Mouse (Mus musculus) embryonic facial prominence, embryonic 10.5 days (tissue): ENCODE data around the gene Tekt2. TPM values are rescaled to one million over a fixed set of nuclear protein-coding genes. Genes with fewer than 3 reads are reported as not detected.
A peak's percentile ranks its signal among the peaks of the same experiment; 100 is the strongest.

Experiments used
- DNase-seq: peaks from one replicate; pipeline ENCODE4 v3.0.0-alpha.2; 2017; ENCODE audit warnings: low spot score
- H3K27ac ChIP-seq: fragments of 300-500 bp; sonication (generic); replicated peaks from 2 replicates; pipeline ENCODE4 v1.5.1; 2016; ENCODE audit warnings: mild to moderate bottlenecking
- H3K27me3 ChIP-seq: fragments of 300-500 bp; sonication (generic); replicated peaks from 2 replicates; pipeline ENCODE4 v1.6.1; 2016; ENCODE audit warnings: low read depth, mild to moderate bottlenecking; ENCODE audit not compliant: poor library complexity, severe bottlenecking
- H3K36me3 ChIP-seq: fragments of 300-500 bp; sonication (generic); replicated peaks from 2 replicates; pipeline ENCODE4 v1.6.1; 2016; ENCODE audit warnings: mild to moderate bottlenecking, moderate library complexity
- H3K4me1 ChIP-seq: fragments of 300-500 bp; sonication (generic); 2 replicates; pipeline ENCODE4 v1.6.1; 2016
- H3K4me3 ChIP-seq: fragments of 300-500 bp; sonication (generic); 2 replicates; pipeline ENCODE4 v1.5.1; 2016; ENCODE audit warnings: mild to moderate bottlenecking, moderate library complexity
- H3K9me3 ChIP-seq: fragments of 300-500 bp; sonication (generic); 2 replicates; pipeline ENCODE4 v1.6.1; 2016; ENCODE audit warnings: mild to moderate bottlenecking
- WGBS: fragments of 180-500 bp; shearing (Covaris S2); methylation state at CpG from one replicate; pipeline ENCODE4 v1.1.7; 2016; 5-methylcytosine and 5-hydroxymethylcytosine counted together
- polyA plus RNA-seq: library from polyadenylated mRNA; unstranded; fragments of >200 nt; fragmentation: Nextera tagmentation; extraction: Ambion mirVana; gene quantifications from 2 replicates; pipeline ENCODE4 v1.2.1, GENCODE M21; 2016

The Tekt2 gene
- polyA plus RNA-seq = 1.4 TPM in 2 replicates

DNA sequence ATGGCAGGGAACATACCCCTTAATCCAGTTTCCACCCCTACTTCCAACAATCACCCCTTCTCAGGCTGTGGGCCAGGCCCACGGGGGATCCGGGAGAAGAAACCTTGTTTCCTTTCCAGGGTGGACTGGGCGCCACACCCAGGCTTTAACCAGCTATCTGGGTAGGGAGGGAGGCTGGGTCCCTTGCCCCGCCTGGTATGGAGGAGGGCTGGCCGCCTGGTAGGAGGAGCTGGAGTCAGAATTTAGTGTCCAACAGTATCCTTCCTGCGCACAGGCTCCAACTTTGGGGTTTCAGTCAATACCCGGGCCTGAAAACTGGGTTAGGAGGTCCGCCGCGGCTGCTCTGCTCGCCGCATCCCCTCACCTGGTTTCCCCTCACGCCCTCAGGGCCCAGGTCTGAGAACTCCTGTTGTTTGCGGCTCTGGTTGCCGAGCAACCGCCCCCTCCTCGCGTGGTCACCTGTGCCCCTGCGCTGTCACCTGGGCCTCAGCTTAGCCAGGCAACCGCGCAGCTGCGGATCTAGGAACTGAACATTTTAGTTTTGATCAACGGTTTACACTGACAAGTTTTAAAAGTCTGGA lies at the start of gene Tekt2:
Gene Tekt2, minus strand, starts transcription at position 408 of the 581 bp plus-strand sequence.
- H3K27ac ChIP-seq = no peak within 1 kb of the TSS
- peak; percentile 61 for DNase-seq
- H3K36me3 ChIP-seq = no peaks in the 10 kb centered on the region
- H3K4me3 ChIP-seq = peak within 1 kb of the TSS; percentile 35
- 7% methylated on average over 23 of the region's 23 CpGs for WGBS
- H3K9me3 ChIP-seq = no peaks in the 10 kb centered on the region
- H3K27me3 ChIP-seq = peaks cover 43% of the 10 kb centered on the region
- H3K4me1 ChIP-seq = peaks cover 26% of the 10 kb centered on the region

DNA sequence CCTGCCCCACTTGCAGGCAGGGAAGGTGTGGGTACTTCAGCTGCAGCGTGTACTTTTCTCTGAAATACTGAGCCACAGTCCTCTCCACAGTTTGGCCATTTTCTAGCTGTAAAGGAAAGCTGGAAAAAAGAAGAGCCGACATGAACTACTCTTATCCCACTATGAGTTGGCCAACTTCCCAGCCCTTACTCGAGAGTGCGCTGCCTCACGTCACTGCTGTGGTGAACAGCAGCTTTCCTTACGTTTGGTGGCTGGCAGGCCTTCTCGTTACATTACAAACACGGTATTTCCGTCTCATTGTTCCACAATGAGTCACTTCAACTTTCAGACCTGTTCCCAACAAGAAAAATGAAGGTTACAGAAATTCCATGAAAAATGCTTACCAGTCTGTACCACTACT lies 46.0 kb upstream of the Tekt2 start:
- Histone ChIP-seq H3K36me3 (peaks cover 35% of the 10 kb centered on the region), H3K4me1 (no peaks in the 10 kb centered on the region), H3K27ac (no peak overlapping the region), H3K4me3 (no peak overlapping the region), H3K9me3 (no peaks in the 10 kb centered on the region), H3K27me3 (no peaks in the 10 kb centered on the region)
- 89% methylated on average over 9 of the region's 9 CpGs for WGBS
- DNase-seq = no peak

DNA sequence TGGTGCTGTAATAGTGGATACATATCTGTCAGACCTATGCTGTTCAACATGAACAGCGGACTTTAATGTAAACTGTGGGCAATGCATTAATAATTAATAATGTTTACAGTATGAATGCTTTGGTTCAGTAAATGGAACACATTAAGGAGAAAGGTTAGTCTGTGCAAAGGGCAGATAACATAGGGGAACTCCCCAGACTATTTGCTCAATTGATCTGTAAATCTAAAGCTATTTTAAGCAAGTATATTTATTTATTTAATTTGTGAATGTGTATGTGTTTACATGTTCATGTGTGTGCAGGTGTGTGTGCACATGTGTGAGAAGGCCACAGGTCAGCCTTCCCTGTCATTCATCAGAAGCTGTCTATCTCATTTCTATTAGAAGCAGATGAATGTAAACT lies 34.6 kb upstream of the Tekt2 start:
- 96% methylated on average over 1 of the region's 1 CpGs for WGBS
- no peak overlapping the region for H3K27ac ChIP-seq
- DNase-seq = no peak
- peaks cover 72% of the 10 kb centered on the region for H3K36me3 ChIP-seq
- H3K9me3 ChIP-seq = no peaks in the 10 kb centered on the region
- H3K4me3 ChIP-seq = no peak overlapping the region
- no peaks in the 10 kb centered on the region for H3K27me3 ChIP-seq
- H3K4me1 ChIP-seq = no peaks in the 10 kb centered on the region

DNA sequence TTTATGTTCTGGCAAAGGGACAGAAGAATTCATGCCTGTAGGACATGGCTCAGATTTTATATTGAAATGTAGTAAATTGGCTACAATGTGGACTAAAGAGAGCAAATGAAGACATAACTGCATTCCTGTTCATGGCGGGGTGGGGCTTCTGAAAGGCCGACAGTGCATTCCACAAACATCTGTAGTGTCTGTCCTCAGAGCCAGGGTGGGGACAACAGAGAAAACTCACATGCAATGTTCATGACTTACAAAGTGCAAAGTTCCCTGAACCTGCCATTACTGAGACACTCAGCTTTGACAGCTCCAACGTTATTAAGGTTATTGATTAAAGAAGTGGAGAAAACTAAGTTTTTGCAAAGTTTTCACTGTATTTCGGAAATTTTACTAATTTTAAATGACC lies 18.0 kb upstream of the Tekt2 start:
- WGBS = 77% methylated on average over 4 of the region's 4 CpGs
- Histone ChIP-seq H3K4me1 (no peaks in the 10 kb centered on the region), H3K4me3 (no peak overlapping the region)

DNA sequence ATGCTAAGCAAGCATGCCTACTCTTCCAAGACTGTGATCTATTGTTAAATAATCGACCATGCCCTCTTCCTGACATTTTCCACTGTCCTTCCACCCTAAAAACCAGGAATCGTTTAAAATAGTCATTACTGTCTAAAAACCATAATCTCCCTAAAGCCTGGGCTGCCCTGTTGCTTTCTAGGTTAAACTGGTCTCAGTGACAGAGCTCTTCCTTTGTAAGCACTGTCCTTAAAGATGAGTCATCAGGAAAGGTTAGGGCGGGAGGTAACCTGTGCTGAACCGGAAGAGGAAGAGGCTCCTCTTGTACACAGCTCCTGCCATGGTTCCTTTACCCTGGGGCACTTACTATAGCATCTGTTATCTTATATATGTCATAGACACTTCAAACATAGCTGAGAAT lies 14.0 kb upstream of the Tekt2 start:
- 54% methylated on average over 4 of the region's 4 CpGs for WGBS
- no peak for DNase-seq
- no peaks in the 10 kb centered on the region for H3K4me1 ChIP-seq
- H3K4me3 ChIP-seq = no peak overlapping the region
- no peak overlapping the region for H3K27ac ChIP-seq
- no peaks in the 10 kb centered on the region for H3K9me3 ChIP-seq
- H3K36me3 ChIP-seq = peaks cover 6% of the 10 kb centered on the region; the same call in 1 of the 2 replicates
- H3K27me3 ChIP-seq = no peaks in the 10 kb centered on the region

More for the DNA sequence above, 18.0 kb upstream of the Tekt2 start:
- Histone ChIP-seq H3K9me3 (no peaks in the 10 kb centered on the region), H3K27ac (no peak overlapping the region), H3K36me3 (peaks cover 30% of the 10 kb centered on the region), H3K27me3 (no peaks in the 10 kb centered on the region)
- DNase-seq = no peak

DNA sequence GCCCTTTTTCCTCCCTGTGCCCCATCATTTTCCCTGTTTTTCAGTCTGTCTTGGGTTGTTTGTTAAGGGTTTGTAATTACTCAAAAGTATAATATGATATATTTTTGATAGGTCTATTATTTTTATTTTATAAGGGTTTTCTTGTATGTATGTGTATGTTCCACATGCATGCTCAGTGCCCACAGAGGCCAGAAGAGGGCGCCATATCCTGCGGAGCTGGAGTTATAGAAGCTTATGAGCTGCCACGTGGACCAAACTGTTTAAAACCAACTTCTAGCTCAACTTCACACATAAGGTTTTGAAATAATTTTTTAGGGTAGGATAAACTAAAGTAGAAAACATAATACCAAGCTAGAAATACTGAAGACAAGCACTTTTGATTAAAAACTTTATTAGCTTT lies 6.9 kb upstream of the Tekt2 start:
- Histone ChIP-seq H3K36me3 (no peaks in the 10 kb centered on the region), H3K4me3 (no peak overlapping the region), H3K9me3 (no peaks in the 10 kb centered on the region), H3K27me3 (no peaks in the 10 kb centered on the region), H3K4me1 (no peaks in the 10 kb centered on the region), H3K27ac (no peak overlapping the region)
- WGBS = 38% methylated on average over 3 of the region's 3 CpGs
- no peak for DNase-seq

DNA sequence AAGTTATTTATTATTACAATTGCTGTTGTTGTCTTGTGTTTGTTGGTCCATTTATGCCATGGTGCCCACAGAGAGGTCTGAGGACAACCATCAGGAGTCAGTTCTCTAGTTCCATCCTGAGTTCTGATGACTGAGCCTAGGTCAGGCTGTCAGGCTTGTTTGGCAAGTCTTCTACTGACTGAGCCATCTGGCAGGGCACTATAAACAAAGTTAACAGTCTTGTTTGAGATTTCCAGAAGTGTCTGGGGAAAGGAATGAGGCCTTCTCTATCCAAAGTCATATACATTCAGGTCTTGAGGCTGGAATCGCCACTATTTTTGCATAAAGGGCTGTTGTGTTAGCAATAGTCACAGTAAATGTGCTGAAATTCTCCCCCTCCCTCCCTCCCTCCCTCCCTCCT lies 6.3 kb upstream of the Tekt2 start:
- Histone ChIP-seq H3K27me3 (no peaks in the 10 kb centered on the region), H3K4me1 (no peaks in the 10 kb centered on the region), H3K27ac (no peak overlapping the region), H3K36me3 (no peaks in the 10 kb centered on the region), H3K4me3 (no peak overlapping the region), H3K9me3 (no peaks in the 10 kb centered on the region)
- DNase-seq = no peak
- WGBS = 67% methylated on average over 1 of the region's 1 CpGs

DNA sequence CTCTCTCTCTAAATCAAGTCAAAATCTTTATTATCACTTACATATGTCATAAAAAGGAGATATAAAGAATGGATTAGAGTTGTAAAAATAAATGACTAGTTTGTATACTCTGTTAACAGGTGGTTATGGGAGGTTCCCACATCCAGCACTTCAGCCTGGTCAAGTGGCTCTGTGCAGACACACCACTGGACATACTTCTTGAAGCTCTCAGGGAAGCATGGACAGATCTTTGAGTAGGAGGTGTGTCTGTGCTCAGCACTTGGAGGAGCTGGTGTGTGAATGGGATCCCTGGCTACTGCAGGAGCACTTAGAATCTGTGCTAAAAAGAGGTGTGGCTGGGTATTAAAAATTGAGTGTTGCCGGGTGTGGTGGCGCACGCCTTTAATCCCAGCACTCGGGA lies 4.8 kb upstream of the Tekt2 start:
- H3K27ac ChIP-seq = no peak overlapping the region
- no peaks in the 10 kb centered on the region for H3K9me3 ChIP-seq
- peaks cover 4% of the 10 kb centered on the region for H3K4me1 ChIP-seq
- H3K27me3 ChIP-seq = peaks cover 11% of the 10 kb centered on the region
- H3K4me3 ChIP-seq = no peak overlapping the region
- no peaks in the 10 kb centered on the region for H3K36me3 ChIP-seq
- no peak for DNase-seq
- 96% methylated on average over 4 of the region's 4 CpGs for WGBS

DNA sequence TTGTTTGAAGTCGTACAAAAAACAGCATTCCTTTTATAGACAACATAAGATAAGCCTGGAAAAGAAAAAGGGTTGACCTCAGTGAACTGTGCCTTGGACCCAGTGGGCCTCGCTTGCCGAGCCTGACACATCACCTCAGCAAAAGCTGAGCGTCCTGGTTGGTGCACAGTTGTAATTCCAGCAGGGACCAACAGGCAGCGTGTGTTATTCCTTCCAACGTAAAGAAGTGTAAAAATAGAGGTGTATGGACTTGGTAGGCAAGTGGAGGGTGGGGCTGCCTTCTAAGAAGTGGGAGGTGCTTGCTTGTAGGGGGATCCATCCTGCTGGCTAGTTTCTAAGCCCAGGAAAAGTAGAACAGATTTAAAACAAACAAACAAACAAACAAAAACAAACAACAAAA lies 548 bp upstream of the Tekt2 start:
- H3K27ac ChIP-seq = no peak overlapping the region
- H3K27me3 ChIP-seq = peaks cover 43% of the 10 kb centered on the region
- H3K9me3 ChIP-seq = no peaks in the 10 kb centered on the region
- H3K36me3 ChIP-seq = no peaks in the 10 kb centered on the region
- DNase-seq = no peak
- H3K4me3 ChIP-seq = no peak overlapping the region
- peaks cover 20% of the 10 kb centered on the region for H3K4me1 ChIP-seq
- WGBS = 21% methylated on average over 6 of the region's 6 CpGs

DNA sequence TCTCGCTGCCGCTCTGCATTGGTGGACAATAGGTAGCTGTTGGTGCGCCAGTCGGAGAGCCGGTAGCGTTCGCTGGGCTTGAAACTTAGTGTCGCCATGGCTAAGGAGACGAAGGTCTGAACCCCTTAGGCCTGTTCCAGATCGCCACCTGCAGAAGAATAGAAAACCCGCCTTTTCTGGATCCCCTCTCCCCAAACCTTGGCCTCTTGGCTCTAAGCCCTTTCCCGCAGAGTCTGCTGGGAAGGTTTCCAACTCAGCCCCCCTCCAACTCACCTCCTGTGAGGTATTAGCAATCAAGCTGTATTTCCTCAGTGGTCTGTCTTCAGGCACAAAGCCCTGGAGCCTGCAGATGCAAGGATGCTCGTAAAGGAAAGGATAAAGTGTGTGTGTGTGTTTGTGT lies 627 bp downstream of the Tekt2 start:
- WGBS = 23% methylated on average over 13 of the region's 13 CpGs
- peaks cover 43% of the 10 kb centered on the region for H3K27me3 ChIP-seq
- no peak overlapping the region for H3K27ac ChIP-seq
- DNase-seq = peak; percentile 20
- no peaks in the 10 kb centered on the region for H3K9me3 ChIP-seq
- peaks cover 31% of the 10 kb centered on the region for H3K4me1 ChIP-seq
- peaks cover 1% of the 10 kb centered on the region for H3K36me3 ChIP-seq
- H3K4me3 ChIP-seq = peak overlapping the region; percentile 21; the same call in 1 of the 2 replicates

DNA sequence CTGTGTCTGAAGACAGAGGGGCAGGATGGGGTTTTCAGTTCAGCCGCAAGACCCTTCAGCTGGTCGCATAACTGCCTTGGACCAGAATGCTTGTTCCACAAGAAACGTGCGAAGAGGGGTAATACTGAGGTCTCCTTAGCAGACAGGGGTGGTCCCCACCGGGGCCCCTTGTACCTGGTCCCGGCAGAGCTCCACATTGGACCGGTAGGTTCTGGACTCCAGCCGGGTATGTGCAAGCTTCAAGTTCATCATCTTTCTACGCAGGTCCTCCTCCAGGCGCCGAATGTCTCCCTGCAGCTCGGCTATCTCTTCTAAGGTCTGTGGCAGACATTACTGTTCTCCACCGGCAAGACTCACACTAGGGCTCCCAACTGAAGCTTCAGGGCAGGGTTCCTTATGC lies 2.8 kb downstream of the Tekt2 start:
- 95% methylated on average over 13 of the region's 13 CpGs for WGBS

DNA sequence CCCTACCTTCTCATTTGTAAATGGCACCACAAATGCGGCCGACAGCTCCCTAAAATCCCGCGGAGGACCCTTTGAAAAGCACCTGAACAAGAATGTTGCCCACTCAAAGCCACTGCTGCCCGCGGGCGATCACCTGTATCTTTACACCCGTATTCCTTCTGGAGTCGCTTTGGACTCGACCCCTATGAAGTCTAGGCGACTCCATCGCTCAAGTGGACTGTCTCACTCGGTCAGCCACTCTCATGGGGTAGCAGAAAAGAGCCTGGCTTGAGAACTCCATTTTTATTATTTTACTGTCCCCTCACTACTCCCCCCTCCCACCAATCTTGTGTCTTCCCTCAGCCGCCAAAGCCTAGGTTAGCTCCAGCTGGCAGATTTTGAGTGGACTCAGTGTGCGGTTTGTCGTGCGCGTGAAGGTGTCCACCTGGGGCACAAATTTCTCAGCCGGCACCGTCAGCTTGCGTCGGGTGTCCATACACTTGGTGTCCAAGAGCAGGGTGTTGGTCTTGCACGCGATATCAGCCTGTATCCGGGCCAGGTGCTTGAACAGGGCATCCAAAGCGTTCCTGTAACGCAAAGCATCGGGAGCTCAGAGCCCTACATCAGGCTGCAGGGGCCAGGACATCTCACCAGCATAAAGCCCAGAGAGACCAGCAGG lies 3.5 kb downstream of the Tekt2 start:
- Histone ChIP-seq H3K27me3 (peaks cover 43% of the 10 kb centered on the region), H3K4me1 (peaks cover 35% of the 10 kb centered on the region), H3K36me3 (peaks cover 30% of the 10 kb centered on the region), H3K9me3 (no peaks in the 10 kb centered on the region), H3K27ac (peak overlapping the region; percentile 93), H3K4me3 (peak overlapping the region; percentile 86)
- no peak for DNase-seq
- 51% methylated on average over 28 of the region's 28 CpGs for WGBS

More for the DNA sequence above, 2.8 kb downstream of the Tekt2 start:
- Histone ChIP-seq H3K27me3 (peaks cover 43% of the 10 kb centered on the region), H3K4me1 (peaks cover 35% of the 10 kb centered on the region), H3K9me3 (no peaks in the 10 kb centered on the region), H3K27ac (no peak overlapping the region), H3K36me3 (peaks cover 24% of the 10 kb centered on the region), H3K4me3 (no peak overlapping the region)
- no peak for DNase-seq

DNA sequence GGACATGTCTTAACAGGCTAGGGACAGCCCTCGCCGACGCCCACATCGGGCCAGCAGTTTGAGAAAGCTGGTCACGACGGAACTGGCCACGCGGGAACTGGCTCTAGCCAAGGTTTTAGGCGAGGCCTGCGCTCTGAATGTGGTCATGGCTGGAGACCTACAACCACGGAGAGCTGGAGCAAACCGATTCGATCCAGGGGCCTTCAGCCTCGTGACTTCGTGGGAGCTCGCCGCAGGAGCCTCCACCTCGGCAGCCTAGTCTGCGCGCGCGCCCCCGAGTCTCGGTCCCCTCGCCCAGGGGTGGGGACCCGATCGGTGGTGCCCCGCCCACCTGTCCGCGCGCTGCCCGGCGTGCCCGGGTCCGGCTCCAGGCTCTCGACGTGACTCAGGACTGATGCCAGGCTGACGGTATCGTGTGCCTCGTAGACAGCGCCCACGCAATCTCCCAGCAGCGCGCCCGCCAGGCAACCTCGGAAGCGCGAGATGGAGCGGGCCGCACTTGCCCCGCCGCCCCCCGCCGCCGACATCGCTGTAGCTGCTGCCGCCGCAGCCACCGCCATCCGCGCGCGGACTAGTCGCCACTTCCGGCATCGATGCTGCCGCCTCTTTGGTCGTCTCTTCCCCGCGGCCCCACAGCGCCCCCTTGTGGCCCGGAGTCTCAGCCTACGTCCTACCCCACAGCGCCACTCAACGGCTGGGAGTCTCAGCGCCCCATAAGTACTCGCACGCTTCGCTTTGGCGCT lies 4.2 kb downstream of the Tekt2 start, which contains the start of gene Adprhl2:
Gene Adprhl2, minus strand, starts transcription at position 593 of the 743 bp plus-strand sequence.
- Histone ChIP-seq H3K9me3 (no peaks in the 10 kb centered on the region), H3K4me1 (peaks cover 35% of the 10 kb centered on the region), H3K27me3 (peaks cover 41% of the 10 kb centered on the region), H3K4me3 (peak within 1 kb of the TSS; percentile 86), H3K36me3 (peaks cover 37% of the 10 kb centered on the region), H3K27ac (peak within 1 kb of the TSS; percentile 93)
- DNase-seq = peak; percentile 99
- under 1% methylated on average over 80 of the region's 80 CpGs for WGBS
